Mouse (Mus musculus) kidney, adult 2 months (tissue): ENCODE measurements around the gene Tmeff2. TPM values are rescaled to one million over a fixed set of nuclear protein-coding genes. Genes with fewer than 3 reads are reported as not detected.

Experiments
- DNase-seq: peaks from one replicate; pipeline ENCODE4 v3.0.0; 2021
- H3K27ac ChIP-seq: fragments of 200-500 bp; 2 replicates; pipeline ENCODE4 v1.5.1; 2012; ENCODE audit warnings: low read depth, low read length, control low read depth, inconsistent platforms; ENCODE audit not compliant: insufficient read depth
- H3K27me3 ChIP-seq: fragments of 200-500 bp; replicated peaks from 2 replicates; pipeline ENCODE4 v1.6.1; 2012; ENCODE audit warnings: mild to moderate bottlenecking, moderate library complexity, low read length, inconsistent platforms; ENCODE audit not compliant: control insufficient read depth, insufficient read depth
- H3K36me3 ChIP-seq: fragments of 200-500 bp; 2 replicates; pipeline ENCODE4 v1.6.1; 2012; ENCODE audit warnings: mild to moderate bottlenecking, moderate library complexity, low read length, inconsistent platforms; ENCODE audit not compliant: control insufficient read depth, insufficient read depth
- H3K4me1 ChIP-seq: fragments of 200-500 bp; 2 replicates; pipeline ENCODE4 v1.6.1; 2011; ENCODE audit warnings: low read length; ENCODE audit not compliant: control insufficient read depth, insufficient read depth
- H3K4me3 ChIP-seq: fragments of 200-500 bp; 2 replicates; pipeline ENCODE4 v1.5.1; 2011; ENCODE audit warnings: mild to moderate bottlenecking, low read depth, low read length, control low read depth; ENCODE audit not compliant: insufficient read depth
- CTCF ChIP-seq: fragments of 200-500 bp; conservative IDR thresholded peaks from 2 replicates; pipeline ENCODE4 v1.5.1; 2011; ENCODE audit warnings: low read depth, mild to moderate bottlenecking, control low read depth, low read length, moderate library complexity, mixed read lengths; ENCODE audit not compliant: insufficient read depth, insufficient read length
- POLR2A ChIP-seq: fragments of 200-500 bp; IDR thresholded peaks from one replicate; pipeline ENCODE4 v1.6.1; 2011; ENCODE audit warnings: low read depth, low read length, control low read depth
- WGBS: fragments of 180-500 bp; shearing (Covaris S2); methylation state at CpG from one replicate; pipeline ENCODE4 v1.1.7; 2018; 5-methylcytosine and 5-hydroxymethylcytosine counted together
- polyA plus RNA-seq: library from polyadenylated mRNA; depleted of rRNA; stranded (reverse); fragments of >200 nt; gene quantifications from 2 replicates; pipeline ENCODE4 v1.2.3, GENCODE M21; 2012

Tmeff2 gene
- polyA plus RNA-seq, 1 experiment, result 0.52 TPM

DNA sequence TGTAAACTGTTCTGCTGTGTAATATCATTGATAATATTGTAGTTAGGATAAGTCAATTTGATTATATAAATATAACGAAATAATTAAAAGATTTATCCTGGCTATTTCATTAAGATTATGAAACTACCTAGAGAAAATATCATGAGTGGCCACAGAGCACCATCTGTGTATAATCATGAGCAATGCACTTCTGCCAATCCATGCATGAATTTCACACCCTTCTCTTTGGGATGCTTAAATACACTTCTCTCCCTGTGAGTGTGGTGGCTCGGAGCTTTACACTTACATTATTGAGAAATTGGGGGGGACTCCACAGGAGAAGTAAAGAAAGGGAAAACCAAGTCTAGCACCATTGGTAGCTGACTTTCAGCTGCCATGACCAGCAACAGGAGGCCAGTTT, 206.9 kb downstream of the Tmeff2 start:
- Histone ChIP-seq H3K4me1 (no peaks in the 10 kb centered on the region), H3K27ac (no peak overlapping the region), H3K27me3 (no peaks in the 10 kb centered on the region), H3K4me3 (no peak overlapping the region), H3K36me3 (no peaks in the 10 kb centered on the region)
- DNase-seq, result no peak
- WGBS, result 75% methylated on average over 2 of the region's 2 CpGs
- no peak for TF ChIP-seq POLR2A
- TF ChIP-seq CTCF, result no peak

DNA sequence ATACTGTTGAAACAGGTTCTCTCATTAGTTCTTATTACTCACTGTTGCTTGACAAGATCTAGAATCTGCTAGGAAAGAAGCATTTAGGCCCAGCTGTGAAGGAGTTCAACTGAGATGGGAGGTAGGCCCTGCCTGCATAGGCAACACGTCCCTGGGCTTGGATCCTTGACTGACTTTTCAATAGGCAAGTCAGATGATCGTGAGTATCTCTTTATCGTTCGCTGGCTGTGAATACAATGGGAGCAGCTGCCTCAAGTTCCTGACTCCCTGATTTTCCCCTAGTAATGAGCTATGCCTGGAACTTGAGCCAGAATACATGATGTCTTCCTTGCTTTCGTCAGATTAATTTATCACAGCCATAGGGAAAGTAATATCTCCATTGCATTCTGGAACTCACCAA, 214.3 kb downstream of the Tmeff2 start:
- TF ChIP-seq POLR2A (no peak), CTCF (no peak)
- Histone ChIP-seq H3K36me3 (no peaks in the 10 kb centered on the region), H3K27me3 (no peaks in the 10 kb centered on the region), H3K4me3 (no peak overlapping the region), H3K4me1 (no peaks in the 10 kb centered on the region), H3K27ac (no peak overlapping the region)
- DNase-seq, result no peak
- 75% methylated on average over 5 of the region's 5 CpGs for WGBS

DNA sequence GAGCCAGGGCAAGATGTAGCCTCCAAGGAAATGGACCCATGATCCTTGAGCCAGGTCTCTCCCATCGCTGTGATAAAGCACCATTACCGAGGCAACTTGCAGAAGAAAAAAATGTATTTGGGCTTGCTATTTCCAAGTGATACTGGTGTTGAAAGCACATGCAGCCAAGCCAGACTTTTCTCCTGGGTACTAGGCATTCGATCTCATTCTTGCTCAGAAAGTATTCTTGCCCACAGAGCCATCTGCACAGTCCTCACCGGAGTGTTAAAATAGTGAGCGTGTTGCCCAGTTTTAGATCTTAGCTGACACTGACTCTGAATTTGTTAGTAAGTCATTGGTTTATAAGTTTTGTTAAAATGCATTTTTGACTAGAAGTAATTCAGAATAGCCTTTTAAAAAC, 215.3 kb downstream of the Tmeff2 start:
- H3K4me3 ChIP-seq, result no peak overlapping the region
- H3K4me1 ChIP-seq, result no peaks in the 10 kb centered on the region
- 91% methylated on average over 5 of the region's 5 CpGs for WGBS
- no peaks in the 10 kb centered on the region for H3K36me3 ChIP-seq
- no peak overlapping the region for H3K27ac ChIP-seq
- H3K27me3 ChIP-seq, result no peaks in the 10 kb centered on the region
- DNase-seq, result no peak
- TF ChIP-seq CTCF (no peak), POLR2A (no peak)

DNA sequence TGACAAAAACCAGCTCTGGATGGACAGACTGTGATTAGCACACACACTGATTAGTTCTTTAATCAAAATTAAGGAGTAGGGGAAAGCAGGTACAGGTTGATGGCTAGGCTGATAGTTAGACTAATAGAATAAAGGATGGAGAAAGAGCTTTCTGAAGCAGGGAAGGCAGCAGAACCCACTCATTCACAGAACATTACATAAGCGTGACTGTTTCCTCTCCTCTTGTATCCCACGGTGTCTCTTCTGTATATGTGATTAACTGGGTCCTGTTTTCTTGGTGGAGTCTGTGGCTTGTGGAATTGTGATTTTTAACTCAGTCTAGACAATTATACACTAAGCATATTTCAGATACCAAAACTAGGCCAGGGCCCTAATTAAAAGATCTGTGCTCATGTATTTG, 217.4 kb downstream of the Tmeff2 start:
- no peaks in the 10 kb centered on the region for H3K4me1 ChIP-seq
- no peaks in the 10 kb centered on the region for H3K36me3 ChIP-seq
- DNase-seq, result no peak
- WGBS, result 92% methylated on average over 2 of the region's 2 CpGs
- H3K27me3 ChIP-seq, result no peaks in the 10 kb centered on the region
- no peak for TF ChIP-seq CTCF
- TF ChIP-seq POLR2A, result no peak
- H3K27ac ChIP-seq, result no peak overlapping the region
- H3K4me3 ChIP-seq, result no peak overlapping the region

DNA sequence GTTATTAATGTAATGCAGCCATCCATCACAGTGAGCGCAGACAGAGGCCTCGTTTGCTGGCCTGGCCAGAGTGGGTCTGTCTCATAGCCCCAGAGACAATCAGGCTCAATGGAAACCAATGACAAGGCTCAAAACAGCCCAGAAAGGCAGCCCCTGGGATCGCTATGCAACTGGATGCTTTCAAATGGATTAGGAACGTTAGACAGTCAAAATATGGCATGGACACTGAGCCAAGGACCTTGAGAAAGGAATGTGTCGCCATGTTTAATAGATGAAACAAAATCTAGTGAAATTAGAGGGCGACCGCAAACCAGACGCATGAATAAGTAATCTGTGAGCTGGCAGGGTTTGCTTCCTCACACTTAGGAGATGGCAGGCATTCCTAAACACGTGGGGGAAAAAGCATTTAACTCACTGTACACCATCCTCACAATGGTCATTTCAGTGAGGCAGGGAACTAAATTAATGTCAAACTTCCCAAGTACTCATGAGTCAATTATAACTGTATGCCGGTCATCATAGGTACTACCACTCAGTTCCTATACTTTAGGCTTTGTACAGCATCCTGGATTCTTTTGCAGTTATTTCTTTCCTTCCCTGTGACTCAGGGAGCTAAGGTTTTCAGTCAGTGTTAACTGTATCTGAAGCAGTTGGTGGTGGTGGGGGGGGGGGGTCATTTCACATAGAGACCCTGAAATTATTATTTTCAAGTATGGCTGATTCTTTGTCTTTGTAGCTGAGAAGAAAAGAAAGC, 225.4 kb downstream of the Tmeff2 start:
- H3K27ac ChIP-seq, result no peak overlapping the region
- 76% methylated on average over 10 of the region's 10 CpGs for WGBS
- H3K36me3 ChIP-seq, result no peaks in the 10 kb centered on the region
- no peaks in the 10 kb centered on the region for H3K27me3 ChIP-seq
- no peak for DNase-seq
- no peaks in the 10 kb centered on the region for H3K4me1 ChIP-seq
- H3K4me3 ChIP-seq, result no peak overlapping the region
- TF ChIP-seq POLR2A, result no peak
- no peak for TF ChIP-seq CTCF

DNA sequence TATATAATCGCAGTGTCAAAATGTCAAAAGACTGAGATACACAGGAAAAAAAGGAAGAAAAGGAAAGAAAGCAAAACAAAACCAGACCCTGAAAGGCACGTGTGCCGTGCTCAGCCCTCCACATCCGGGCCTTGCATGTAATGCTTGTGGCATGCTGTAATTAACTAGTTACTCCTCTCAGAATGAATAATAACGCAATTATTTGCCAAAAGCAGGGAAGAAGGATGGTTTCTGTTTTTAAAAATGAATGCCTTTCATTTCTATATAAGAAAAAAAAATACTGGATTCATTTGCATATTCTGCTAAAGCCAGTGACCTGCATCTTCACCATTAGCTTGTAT, 225.9 kb downstream of the Tmeff2 start:
- Histone ChIP-seq H3K27me3 (no peaks in the 10 kb centered on the region), H3K4me1 (no peaks in the 10 kb centered on the region), H3K4me3 (no peak overlapping the region), H3K36me3 (no peaks in the 10 kb centered on the region), H3K27ac (no peak overlapping the region)
- TF ChIP-seq CTCF (no peak), POLR2A (no peak)
- 59% methylated on average over 5 of the region's 5 CpGs for WGBS
- DNase-seq, result no peak

DNA sequence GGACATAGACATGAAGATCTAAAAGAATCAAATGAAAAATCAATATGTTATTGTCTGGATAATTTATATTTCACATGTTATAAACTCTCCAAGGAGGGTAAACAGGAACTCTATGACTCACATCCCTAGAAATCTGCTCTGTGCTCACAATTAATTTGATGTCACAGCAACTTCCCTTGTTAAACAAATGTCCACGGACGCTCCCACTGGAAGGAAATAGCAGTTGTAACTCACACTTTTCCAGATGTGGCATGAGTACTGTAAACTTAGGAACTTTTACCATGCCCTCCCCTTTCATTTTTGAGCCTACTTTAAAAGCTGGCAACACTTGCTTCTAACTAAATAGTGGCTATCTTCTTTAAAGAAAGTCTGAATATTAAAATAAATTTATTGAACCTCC, 236.3 kb downstream of the Tmeff2 start:
- peak; percentile 78 for DNase-seq
- no peaks in the 10 kb centered on the region for H3K36me3 ChIP-seq
- H3K4me3 ChIP-seq, result no peak overlapping the region
- no peaks in the 10 kb centered on the region for H3K27me3 ChIP-seq
- H3K27ac ChIP-seq, result no peak overlapping the region
- no peaks in the 10 kb centered on the region for H3K4me1 ChIP-seq
- TF ChIP-seq CTCF (no peak), POLR2A (no peak)
- 24% methylated on average over 2 of the region's 2 CpGs for WGBS
